Mouse (Mus musculus) heart, adult 10 weeks (tissue): Measurements from ENCODE around the gene Zfp273. TPM values are rescaled to one million over a fixed set of nuclear protein-coding genes. Genes with fewer than 3 reads are reported as not detected.

Experiments used
- polyA plus RNA-seq: library from polyadenylated mRNA; stranded (reverse); fragments of 350-450 nt; fragmentation: Illumina TruSeq; extraction: RNeasy Lipid Tissue Mini Kit (QIAGEN cat#74804); gene quantifications from one replicate; pipeline ENCODE4 v1.2.3, GENCODE M21; 2014; ENCODE audit warnings: low read depth, low replicate concordance

Gene Zfp273
- polyA plus RNA-seq = 2.2 TPM

GRCm38 (mm10) chr13:67813710-67814660 lies at the start of gene Zfp273:
Gene Zfp273 (plus strand): TSS chr13:67813740.

DNA sequence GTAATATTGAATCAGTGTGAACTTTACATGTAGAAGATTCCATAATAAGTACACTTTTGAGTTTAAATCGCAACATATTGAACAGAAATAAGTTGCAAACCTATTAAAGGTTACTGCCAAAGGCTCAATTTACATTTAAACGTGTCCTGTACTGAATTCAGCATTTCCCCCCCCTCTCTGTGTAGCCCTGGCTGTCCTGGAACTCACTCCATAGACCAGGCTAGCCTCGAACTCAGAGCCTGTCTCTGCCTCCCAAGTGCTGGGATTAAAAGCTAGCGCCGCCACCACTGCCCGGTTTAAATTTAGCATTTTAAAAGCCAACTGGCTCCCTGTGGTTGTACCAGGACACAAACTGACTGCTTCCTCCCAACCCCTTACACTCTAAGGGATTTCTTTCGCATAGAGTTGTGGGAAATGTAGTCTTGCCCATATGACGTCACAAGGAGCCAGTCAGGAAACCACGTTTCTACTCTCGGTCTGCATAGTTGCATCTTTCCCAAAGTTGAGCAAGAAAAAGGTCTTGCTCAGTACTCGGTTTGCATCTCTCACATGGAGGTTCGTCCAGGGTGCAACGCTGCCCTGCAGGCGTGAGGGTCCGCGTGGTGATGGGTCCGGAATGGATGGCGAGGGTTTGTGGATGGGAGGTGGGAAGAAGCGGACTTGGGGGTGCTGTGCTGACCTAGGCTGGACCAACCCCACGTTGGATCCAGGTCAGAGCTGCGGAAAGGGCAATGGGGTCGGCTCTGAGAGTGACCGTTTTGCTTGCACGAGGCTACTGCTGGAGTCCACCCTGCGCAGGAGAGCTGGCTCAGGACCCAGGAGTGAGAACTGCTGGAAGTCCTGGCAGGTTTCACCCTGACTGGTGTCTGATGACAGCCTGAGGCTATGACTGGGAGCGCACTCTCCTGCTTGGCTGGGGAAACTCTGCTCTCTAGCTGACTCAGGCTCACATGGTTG lies 34.0 kb upstream of the Zfp273 start, which contains the start of gene Zfp493:
Gene Zfp493 (plus strand): TSS at position 429 of the 957 bp plus-strand sequence.

DNA sequence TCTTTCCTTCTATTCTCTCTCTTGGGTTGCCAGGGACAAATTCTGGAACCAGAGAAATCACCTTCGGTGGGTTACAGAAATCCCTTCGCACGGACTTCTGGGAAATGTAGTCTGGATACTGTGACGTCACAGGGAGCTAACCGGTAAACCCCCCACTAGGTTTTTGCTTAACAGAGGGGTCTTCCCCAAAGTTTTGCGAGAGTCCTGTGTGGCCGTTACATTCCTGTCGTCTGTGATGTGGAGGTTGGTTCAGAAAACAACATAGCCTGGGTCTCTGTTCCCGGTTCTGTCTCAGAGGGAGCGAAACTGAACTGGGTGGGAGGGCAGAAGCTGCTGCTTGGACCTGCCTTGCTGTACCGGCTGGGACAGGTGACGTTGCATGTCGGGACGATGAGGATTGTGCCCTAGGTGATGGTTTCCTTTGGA lies 17.4 kb downstream of the Zfp273 start, which contains the start of gene Gm10037:
Gene Gm10037 (plus strand): TSS at position 196 of the 426 bp plus-strand sequence.

DNA sequence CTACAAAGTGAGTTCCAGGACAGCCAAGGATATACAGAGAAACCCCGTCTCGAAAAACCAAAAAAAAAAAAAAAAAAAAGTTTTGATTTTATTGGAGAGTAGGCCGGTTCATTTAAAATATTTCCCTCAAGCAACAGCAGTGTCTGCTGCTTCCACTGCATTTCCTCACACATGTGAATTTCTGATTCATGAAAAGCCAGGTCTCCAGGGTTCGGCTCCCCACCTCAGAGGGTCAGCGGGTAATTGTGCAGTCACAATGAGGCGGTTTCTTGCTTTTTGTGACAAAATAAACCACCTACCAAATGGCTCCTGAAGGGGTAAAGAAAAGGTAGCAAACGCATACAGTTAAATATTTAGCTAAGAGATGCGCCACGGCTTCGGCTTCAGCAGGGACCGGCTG lies 49.5 kb downstream of the Zfp273 start, which contains the start of gene BC048507:
Gene BC048507 (plus strand): TSS at position 301 of the 400 bp plus-strand sequence.

Other genes with a start within 250 kb of the Zfp273 start
- 3.2 TPM for gene Zfp729b, start 204.0 kb upstream of the Zfp273 start, polyA plus RNA-seq
- gene Gm49345, start 176.0 kb upstream of the Zfp273 start, polyA plus RNA-seq = not detected
- gene Zfp729a, start 175.9 kb upstream of the Zfp273 start, polyA plus RNA-seq = 3.5 TPM
- 3.8 TPM for gene Zfp738, start 126.7 kb upstream of the Zfp273 start, polyA plus RNA-seq
- gene Zfp65, start 84.6 kb upstream of the Zfp273 start, polyA plus RNA-seq = 5.2 TPM
- gene Zfp85, start 58.5 kb upstream of the Zfp273 start, polyA plus RNA-seq = 1.7 TPM
- 0.79 TPM for gene Zfp493, start 34.0 kb upstream of the Zfp273 start, polyA plus RNA-seq
- 1.9 TPM for gene Gm10037, start 17.4 kb downstream of the Zfp273 start, polyA plus RNA-seq
- gene BC048507, start 49.6 kb downstream of the Zfp273 start, polyA plus RNA-seq = not detected